Mouse (Mus musculus) olfactory bulb, adult 2 months (tissue): ENCODE data around the gene Rho.

Experiments
- CTCF ChIP-seq: fragments of 200-500 bp; IDR thresholded peaks from 2 replicates; pipeline ENCODE4 v1.5.1; 2012; ENCODE audit warnings: low read depth, mild to moderate bottlenecking, low read length, moderate library complexity; ENCODE audit not compliant: insufficient read depth
- POLR2A ChIP-seq: fragments of 200-500 bp; IDR thresholded peaks from 2 replicates; pipeline ENCODE4 v1.6.1; 2012; ENCODE audit warnings: mild to moderate bottlenecking, low read depth, low read length, moderate library complexity; ENCODE audit not compliant: insufficient read depth

DNA sequence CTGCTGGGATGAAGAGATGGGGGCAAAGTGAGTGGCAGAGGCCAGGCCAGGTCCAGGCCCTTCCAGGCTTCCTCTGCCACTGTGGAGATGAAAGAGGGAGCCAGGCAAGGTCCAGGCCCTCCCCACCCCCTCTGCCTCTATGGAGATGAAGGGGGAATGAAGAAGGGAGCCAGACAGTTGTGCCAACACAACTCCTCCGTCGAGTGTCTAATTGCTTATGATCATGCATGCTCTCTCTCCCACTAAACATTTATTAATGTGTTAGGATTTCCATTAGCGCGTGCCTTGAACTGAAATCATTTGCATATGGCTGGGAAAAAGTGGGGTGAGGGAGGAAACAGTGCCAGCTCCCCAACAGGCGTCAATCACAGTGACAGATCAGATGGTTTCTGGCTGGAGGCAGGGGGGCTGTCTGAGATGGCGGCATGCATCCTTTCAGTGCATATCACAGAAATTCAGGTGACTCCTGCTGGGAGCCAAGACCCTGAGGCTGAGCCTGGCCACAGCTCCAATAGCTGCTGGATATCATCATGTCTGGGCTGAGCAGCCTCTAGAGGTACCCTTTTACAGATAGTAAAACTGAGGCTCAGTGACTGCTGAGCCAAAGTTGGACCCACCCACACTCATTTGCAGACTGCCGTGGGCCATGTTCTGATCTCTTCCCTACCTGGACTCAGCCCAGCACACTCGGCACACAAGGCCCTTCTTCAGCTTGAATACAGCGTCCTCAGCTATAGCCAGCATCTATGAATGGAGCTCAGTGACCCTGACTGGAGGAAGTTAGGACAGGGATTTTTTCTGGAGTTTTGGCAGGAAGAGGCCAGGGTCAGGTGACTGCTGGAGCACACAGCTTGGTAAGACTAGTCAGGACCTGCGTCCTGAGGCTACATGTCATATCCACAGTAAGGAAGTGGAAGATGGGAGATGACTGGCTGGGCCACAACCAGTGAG lies 4.0 kb upstream of the Rho start:
- TF ChIP-seq CTCF = no peak
- TF ChIP-seq POLR2A = no peak
